Mouse (Mus musculus): ENCODE results near the gene Otoa.

Otoa gene

DNA sequence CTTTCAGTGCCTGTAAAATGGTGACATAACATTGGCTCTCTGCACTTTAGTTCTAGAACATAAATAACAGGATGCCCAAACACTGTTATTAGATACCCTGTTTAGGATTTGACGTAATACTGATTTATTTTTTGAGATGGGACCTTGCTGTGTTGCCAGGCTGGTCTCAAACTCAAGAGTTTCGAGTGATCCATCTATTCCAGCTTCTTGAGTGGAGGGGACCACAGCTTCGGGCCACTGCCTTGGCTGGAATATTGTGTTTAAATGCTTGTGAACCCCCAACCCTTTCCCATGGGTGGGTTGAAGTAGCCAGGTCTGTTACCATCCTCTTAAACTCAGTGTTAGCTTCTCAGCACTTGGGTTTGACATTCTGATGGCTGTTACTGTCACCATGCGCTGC lies at the start of gene Otoa:
Gene Otoa, plus strand, starts transcription at position 301 of the 400 bp plus-strand sequence.
- no peak for DNase-seq

- DNase-seq: peak; percentile 93 to 95
Measured at GRCm38 (mm10) chr7:121033856-121034652, 47.4 kb upstream of the Otoa start, which contains the start of gene Mettl9. Mettl9 (plus strand) TSS chr7:121034445.

- DNase-seq: no peak
Measured at GRCm38 (mm10) chr7:121034701-121035141, 46.7 kb upstream of the Otoa start.

- peak; percentile 32 to 36 for DNase-seq
Measured at GRCm38 (mm10) chr7:121035161-121035721, 46.2 kb upstream of the Otoa start.

DNA sequence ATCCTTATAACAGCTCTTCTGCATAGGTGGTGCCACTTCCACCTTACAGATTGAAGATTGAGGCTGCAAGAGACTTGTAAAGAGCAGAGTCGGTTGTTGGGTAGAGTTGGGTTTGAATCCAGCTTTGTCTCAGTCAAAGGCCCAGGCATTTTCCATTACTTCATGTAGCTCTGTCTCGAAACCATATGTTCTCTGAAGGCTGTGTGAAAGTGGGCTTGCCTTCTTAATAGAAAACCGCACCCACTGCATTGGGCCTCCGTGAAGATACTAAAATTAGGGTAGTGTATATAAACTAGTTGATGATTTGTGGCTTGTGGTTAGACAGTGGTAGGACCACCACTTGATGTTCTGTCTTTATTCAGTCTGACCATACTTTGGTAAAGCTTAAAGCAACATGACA lies 40.9 kb upstream of the Otoa start:
- DNase-seq: no peak

DNA sequence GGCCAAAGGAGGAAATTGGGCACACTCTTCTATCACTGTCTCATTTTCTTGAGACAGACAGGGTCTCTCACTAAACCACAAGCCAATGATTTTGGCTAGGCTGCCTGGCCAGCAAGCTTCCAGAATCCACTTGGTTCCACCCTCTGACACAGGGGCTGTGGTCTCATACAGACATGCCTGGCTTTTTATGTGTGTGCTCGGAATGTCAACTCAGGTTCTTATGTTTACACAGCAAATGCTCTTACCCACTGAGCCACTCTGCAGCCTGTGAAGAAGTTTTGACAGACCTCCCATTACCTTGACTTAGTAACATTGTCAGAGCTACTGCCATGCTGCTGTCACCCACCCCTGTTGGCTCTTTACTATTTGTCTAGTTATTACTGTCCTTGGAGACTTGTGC lies 39.5 kb upstream of the Otoa start:
- DNase-seq: no peak

GRCm38 (mm10) chr7:121043004-121043403 lies 38.4 kb upstream of the Otoa start:
- DNase-seq: no peak

GRCm38 (mm10) chr7:121043510-121043909 lies 37.9 kb upstream of the Otoa start:
- no peak for DNase-seq

DNA sequence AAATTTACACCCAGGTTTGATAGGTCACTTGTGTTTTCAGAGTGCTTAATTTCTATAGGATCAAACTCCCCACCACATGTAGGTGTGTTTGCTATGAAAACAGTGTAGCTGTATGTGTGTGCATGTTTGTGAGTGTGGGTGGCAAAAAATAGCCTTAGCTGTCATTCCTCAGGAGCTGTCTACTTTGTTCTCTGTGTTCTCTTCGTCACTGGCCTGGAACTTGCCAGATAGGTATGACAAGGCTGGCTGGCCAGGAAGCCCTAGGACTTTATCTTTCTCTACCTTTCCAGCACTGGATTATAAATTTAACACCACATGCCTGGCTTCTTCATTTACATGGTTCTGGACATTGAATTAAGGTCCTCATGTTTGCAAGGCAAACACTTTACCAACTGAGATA lies 37.2 kb upstream of the Otoa start:
- DNase-seq: no peak

DNA sequence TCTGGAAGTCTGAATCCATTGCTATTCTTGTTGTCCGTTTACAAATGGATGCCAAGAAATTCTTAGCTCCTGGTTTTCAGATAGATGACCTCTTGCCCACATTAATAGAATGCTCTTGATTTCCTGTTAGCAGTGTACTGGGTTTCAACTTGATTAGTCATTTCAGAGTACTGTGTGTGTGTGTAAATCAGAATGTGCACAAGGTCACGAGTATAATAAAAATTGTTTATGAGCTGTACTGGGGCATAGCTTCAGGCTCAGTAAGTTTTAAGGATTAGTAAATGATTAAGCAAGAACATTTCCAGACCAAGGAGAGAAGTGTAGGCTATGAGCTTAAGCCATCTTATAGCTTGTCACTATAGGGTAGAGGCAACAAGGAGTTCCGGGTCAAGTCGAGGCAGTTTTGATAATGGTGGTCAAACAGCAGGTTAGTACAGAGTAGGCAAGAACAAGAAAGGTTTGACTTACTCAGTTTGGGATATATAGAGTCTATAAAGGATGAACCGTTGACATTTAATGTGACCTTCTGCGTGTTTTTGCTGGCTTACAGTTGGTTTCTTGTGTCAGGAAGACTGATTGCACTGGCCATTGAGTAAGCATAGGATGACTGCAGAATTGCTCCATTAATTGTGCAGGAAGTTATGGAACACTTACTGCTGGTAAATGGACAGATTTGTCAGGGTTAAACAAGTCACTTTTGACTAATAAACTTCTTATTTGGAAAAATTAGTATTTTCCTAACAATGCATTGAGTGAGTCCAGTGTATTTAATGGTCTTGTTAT lies 35.6 kb upstream of the Otoa start:
- no peak for DNase-seq

GRCm38 (mm10) chr7:121047624-121048023 lies 33.8 kb upstream of the Otoa start:
- DNase-seq: no peak

DNA sequence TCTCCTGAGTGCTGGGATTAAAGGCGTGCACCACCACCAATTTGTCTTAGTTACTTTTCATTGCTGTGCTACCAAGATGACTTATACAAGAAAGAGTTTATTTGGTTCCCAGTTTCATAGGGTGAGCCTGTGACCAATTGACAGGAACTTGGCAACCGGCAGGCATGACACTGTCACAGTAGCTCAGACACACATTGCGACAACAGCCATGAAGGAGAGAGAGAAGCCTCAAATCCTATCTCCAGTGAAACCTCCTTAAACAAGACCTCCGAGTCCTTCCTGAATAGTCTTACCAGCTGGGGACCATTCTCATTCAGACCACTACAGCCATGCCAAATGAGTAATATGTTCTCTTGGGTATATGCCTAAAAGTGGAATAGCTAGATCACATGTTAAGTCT lies 28.4 kb upstream of the Otoa start:
- DNase-seq: no peak

- DNase-seq: no peak
Measured at GRCm38 (mm10) chr7:121059477-121060218, 21.8 kb upstream of the Otoa start.

DNA sequence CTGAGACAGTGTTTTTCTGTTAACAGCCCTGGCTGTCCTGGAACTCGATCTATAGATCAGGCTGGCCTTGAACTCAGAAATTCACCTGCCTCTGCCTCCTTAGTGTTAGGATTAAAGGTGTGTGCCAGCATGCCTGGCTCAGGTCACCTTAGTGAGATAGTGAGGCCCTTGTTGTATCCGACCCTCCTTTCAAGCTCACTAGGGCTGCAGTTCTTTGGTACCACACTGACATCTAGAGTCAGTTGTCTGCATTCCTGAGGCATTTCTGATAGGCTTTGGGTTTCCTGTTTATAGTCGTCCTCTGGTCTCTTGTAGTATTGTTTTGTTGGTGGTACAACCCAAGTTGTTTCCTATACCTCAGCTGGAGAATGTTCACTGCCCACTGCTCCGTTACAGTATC lies 17.1 kb upstream of the Otoa start:
- peak in 1 of 2 experiments; percentile 37 for DNase-seq

DNA sequence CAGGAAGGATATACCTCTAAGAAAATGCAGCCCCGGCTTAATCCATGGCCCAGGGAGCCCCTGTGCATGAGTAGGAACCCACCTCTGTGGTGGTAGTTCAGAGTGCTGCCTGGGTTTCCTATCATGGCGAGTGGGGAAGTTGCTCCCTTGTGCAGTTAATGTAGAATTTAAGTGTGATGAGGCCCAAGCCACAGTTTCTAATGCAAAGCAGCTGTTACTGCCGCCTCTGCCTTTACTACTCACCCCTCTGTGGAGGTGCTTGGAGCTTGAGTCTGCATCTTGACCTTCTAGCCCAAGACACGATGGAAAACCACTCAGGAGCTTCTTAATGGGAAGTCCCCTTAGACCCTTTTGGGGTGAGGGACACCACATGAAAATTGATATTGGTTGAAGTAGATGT lies 10.2 kb upstream of the Otoa start:
- DNase-seq: no peak

- peak in 1 of 2 experiments; percentile 23 for DNase-seq
Measured at GRCm38 (mm10) chr7:121072506-121072905, 8.9 kb upstream of the Otoa start.

- peak; percentile 65 for DNase-seq
Measured at GRCm38 (mm10) chr7:121074281-121074680, 7.2 kb upstream of the Otoa start, which contains the start of gene Igsf6. Igsf6 (minus strand) TSS chr7:121074572.

DNA sequence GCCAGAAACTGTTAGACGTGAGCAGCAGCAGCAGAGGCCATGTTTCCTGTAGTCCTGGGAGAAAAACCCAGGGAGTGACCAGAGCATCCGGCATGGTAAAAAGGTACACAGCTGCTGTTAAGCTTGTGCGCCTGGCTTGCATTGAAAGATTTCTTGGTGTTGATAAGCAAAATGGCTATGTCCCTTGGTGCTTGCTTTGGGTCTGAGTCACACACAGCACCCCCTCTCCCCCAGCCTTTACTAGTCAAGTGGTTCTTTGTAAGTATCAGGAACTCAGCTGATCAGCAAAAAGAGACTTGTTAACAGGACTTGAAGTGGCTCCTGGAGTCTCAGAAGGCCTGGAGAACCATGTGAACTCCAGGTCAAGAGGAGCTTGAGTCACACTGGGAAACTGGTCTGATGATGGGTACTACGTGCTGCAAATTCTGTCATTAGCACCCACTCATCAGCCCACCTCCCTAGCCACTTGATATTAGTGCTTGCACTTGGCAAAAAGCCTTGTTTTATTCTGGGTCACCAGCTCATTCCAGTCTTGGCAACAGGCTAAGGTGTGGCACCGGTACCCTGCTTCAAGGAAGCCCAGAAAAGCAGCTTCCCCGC lies 6.5 kb upstream of the Otoa start:
- peak; percentile 71 to 81 for DNase-seq

- no peak for DNase-seq
Measured at GRCm38 (mm10) chr7:121075416-121075815, 6.0 kb upstream of the Otoa start.

DNA sequence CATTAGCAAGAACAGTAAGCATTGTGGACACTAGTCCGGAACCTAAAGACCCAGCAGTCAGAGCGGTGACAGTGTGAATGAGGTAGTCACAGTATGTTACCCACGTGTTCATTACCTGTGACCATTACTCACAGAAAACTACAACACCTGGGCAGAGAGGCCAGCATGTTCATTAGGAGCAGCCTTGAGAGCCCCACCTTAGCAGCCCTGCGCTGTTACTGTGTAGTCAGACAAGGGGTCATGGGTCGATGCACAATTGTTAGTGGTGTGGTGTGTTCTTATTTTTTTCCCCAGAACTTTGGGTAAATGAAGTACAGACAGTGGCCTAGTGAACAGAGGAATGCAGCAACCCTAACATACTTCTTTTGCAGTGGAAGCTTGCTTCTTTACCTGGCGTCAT lies 4.1 kb upstream of the Otoa start:
- DNase-seq: no peak

- DNase-seq: peak; percentile 37 to 63
Measured at GRCm38 (mm10) chr7:121077829-121078228, 3.6 kb upstream of the Otoa start.

- no peak for DNase-seq
Measured at GRCm38 (mm10) chr7:121081816-121082215, 366 bp downstream of the Otoa start.

All from lung, adult 18-20 months (tissue).